In the genomic region with DNA sequence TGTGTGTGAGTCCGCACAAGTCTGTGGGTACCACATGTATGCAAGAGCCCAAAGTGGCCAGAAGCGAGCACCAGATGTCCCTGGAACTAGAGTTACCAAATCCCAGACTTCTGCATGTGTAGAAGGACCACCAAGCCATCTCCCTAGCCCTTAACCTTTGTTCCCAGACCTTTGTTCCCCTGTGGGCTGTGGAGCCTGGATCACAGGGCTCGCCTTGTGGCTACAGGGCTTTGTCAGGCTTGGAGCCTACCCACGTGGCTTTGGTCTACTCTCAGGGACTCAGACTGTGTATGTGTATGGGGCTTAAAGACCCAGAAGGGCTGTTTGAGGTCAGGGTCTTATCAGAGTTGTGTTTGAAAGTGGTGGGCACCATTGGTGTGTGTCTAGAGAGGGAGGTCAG, we compare ENCODE assay signal across 22 mouse cellular contexts.
DNase-seq lines count a peak whose midpoint lies in the region; ATAC-seq lines count a peak whose summit lies in the region.
"Had no signal": no experiment of that assay in that cellular context is flagged by ENCODE, and none has a peak within 500 bp of the region (broad histone marks: within the 10 kb centered on the region; RNA-seq: fewer than 3 reads in every experiment).

No protein-coding gene starts in this region.

- no peaks in the 10 kb centered on the region for H3K27me3 ChIP-seq in forebrain, embryonic 10.5 days (ENCODE audit: poor library complexity, severe bottlenecking)
- no peaks in the 10 kb centered on the region for H3K27me3 ChIP-seq in forebrain, embryonic 14.5 days (replicated peaks; ENCODE audit: control insufficient read depth, insufficient read depth, low read length)
- no peaks in the 10 kb centered on the region for H3K27me3 ChIP-seq in lung, embryonic 15.5 days
- H3K27me3 ChIP-seq: forebrain, embryonic 15.5 days; heart, embryonic 13.5 days; hindbrain, embryonic 13.5 days had no signal

- H3K4me1 ChIP-seq in forebrain, embryonic 10.5 days, result peaks cover 49% of the 10 kb centered on the region
- 0 out of 2 replicates have a peak, but pooled peaks cover 2% of the 10 kb centered on the region for H3K4me1 ChIP-seq in forebrain, embryonic 14.5 days (ENCODE audit: control insufficient read depth, insufficient read depth, low read length)
- H3K4me1 ChIP-seq in lung, embryonic 15.5 days, result peaks cover 32% of the 10 kb centered on the region

- no peaks in the 10 kb centered on the region for H3K36me3 ChIP-seq in forebrain, embryonic 10.5 days (replicated peaks)
- no peaks in the 10 kb centered on the region for H3K36me3 ChIP-seq in forebrain, embryonic 14.5 days (ENCODE audit: control insufficient read depth, insufficient read depth, low read length)
- H3K36me3 ChIP-seq in lung, embryonic 15.5 days, result no peaks in the 10 kb centered on the region
- H3K36me3 ChIP-seq: embryonic facial prominence, embryonic 10.5 days; forebrain, embryonic 15.5 days; G1E; heart, embryonic 13.5 days; hindbrain, embryonic 13.5 days had no signal

- no peak overlapping the region for H3K9ac ChIP-seq in forebrain, embryonic 14.5 days (ENCODE audit: low read length)
- H3K9ac ChIP-seq in lung, embryonic 15.5 days, result no peak overlapping the region
- H3K9ac ChIP-seq: forebrain, embryonic 15.5 days; heart, embryonic 13.5 days; hindbrain, embryonic 13.5 days had no signal

- WGBS in forebrain, embryonic 10.5 days, result 82% methylated on average over 4 of the region's 4 CpGs
- 83% methylated on average over 4 of the region's 4 CpGs for WGBS in forebrain, embryonic 14.5 days
- 75% methylated on average over 4 of the region's 4 CpGs for WGBS in lung, embryonic 15.5 days

- ATAC-seq in forebrain, embryonic 14.5 days, result no peak
- ATAC-seq in lung, embryonic 15.5 days (ENCODE audit: borderline replicate concordance, extremely low read depth, low FRiP score, low TSS enrichment), result no peak
- ATAC-seq: CD4-positive, CD25-positive, alpha-beta regulatory T cell, adult 4 months; forebrain, embryonic 15.5 days had no signal

- no peak overlapping the region for H3K4me2 ChIP-seq in forebrain, embryonic 14.5 days (ENCODE audit: low read length)
- H3K4me2 ChIP-seq in lung, embryonic 15.5 days, result no peak overlapping the region
- H3K4me2 ChIP-seq: forebrain, embryonic 15.5 days; heart, embryonic 13.5 days; hindbrain, embryonic 13.5 days had no signal

- H3K27ac ChIP-seq in forebrain, embryonic 10.5 days, result 0 out of 2 replicates have a peak overlapping the region, but pooled peaks have one; percentile 5
- no peak overlapping the region for H3K27ac ChIP-seq in forebrain, embryonic 14.5 days (ENCODE audit: low read depth, low read length)
- peak overlapping the region; percentile 41 for H3K27ac ChIP-seq in lung, embryonic 15.5 days
- H3K27ac ChIP-seq: embryonic facial prominence, embryonic 10.5 days; forebrain, embryonic 15.5 days; heart, adult 2 months; heart, embryonic 13.5 days; hindbrain, embryonic 13.5 days had no signal

- H3K4me3 ChIP-seq in forebrain, embryonic 10.5 days, result no peak overlapping the region
- H3K4me3 ChIP-seq in forebrain, embryonic 14.5 days (ENCODE audit: low read depth, low read length), result no peak overlapping the region
- no peak overlapping the region for H3K4me3 ChIP-seq in lung, embryonic 15.5 days
- H3K4me3 ChIP-seq: embryonic facial prominence, embryonic 10.5 days; forebrain, embryonic 15.5 days; heart, adult 2 months; heart, embryonic 13.5 days; hindbrain, embryonic 13.5 days had no signal

- no peak for DNase-seq in forebrain, embryonic 10.5 days (ENCODE audit: extremely low spot score, low spot score)
- no peak for DNase-seq in forebrain, embryonic 14.5 days (ENCODE audit: low spot score)
- peak; percentile 51 for DNase-seq in kidney, adult 11 months
- DNase-seq in kidney, adult 18-20 months, result no peak
- DNase-seq in kidney, postnatal 14 days, result peak; percentile 33
- DNase-seq in kidney, postnatal 10 days, result no peak
- DNase-seq in lung, postnatal 25 days (ENCODE audit: low spot score), result no peak
- DNase-seq: adrenal gland, adult 8-10 months; adrenal gland, postnatal 36 days; B cell, adult 2 months; cerebellum, adult 2 months; cerebellum, postnatal 10 days; gastrocnemius, postnatal 10 days; heart, adult 2 months; heart, postnatal 36 days had no signal

- H3K9me3 ChIP-seq in forebrain, embryonic 10.5 days, result no peaks in the 10 kb centered on the region
- no peaks in the 10 kb centered on the region for H3K9me3 ChIP-seq in forebrain, embryonic 14.5 days (replicated peaks; ENCODE audit: control insufficient read depth, low read length)
- no peaks in the 10 kb centered on the region for H3K9me3 ChIP-seq in lung, embryonic 15.5 days
- H3K9me3 ChIP-seq: embryonic facial prominence, embryonic 10.5 days; forebrain, embryonic 15.5 days; heart, embryonic 13.5 days; hindbrain, embryonic 13.5 days had no signal

Comparison
In these comparisons a context has a peak if more than half of its experiments do, and no peak if none do; other contexts are left out.
1. DNase-seq: peak in kidney, adult 11 months (single experiment) and kidney, postnatal 14 days (single experiment); none in forebrain, embryonic 10.5 days (single experiment), forebrain, embryonic 14.5 days (single experiment), kidney, adult 18-20 months (single experiment), kidney, postnatal 10 days (single experiment) and lung, postnatal 25 days (single experiment).